Mouse (Mus musculus) lung, postnatal 25 days (tissue): ENCODE results near the gene Rapgef4.

ENCODE experiments used
- DNase-seq: peaks from one replicate; pipeline ENCODE4 v3.0.0; 2022; ENCODE audit warnings: low spot score

Rapgef4 gene

DNA sequence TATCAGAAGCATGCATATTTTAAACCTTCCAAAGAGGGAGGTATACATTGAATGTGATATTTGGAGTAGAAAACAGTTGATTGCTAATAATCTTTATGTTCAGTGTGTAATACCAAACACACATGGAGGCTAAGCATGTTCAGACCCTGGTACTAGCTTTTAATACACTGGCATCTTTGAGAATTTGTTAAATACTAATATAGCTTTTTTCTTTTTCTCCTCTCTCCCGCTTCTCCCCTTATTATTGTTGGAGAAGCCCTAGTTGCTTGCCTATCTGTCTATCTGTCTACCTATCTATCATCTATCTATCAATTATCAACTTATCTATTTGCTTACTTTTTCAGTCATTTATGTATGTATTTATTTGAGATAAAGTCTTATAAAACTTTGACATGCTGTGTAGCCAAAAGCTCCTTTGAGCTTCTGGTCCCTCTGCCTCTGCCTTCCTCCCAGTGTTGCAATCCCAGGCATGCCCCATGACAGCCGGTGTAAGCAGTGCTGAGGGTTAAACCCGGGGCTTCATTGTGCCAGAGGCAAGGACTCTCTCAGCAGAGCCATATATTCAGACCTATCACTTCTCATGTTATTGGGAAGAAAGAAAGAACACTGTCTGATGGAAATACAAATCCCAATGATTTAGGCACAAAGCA is 96.6 kb downstream of the Rapgef4 start:
- DNase-seq, result no peak

DNA sequence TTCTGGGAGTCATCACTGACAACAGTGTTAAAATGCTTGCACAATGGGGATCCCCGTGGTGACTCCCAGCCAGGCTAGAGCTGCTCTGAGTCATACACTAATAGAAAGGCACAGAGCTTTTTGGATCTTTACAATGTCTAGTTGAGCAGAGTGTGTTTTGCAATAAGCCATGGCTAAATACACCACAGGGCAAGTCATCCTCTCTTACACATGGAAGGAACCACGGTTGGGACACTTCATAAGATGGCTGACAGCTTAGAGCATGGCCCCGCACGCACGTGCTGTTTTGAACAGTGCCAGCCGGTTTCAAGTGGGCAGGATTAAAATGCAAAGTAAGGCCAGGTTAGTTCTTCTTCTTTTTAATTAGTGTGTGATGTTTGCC is 97.1 kb downstream of the Rapgef4 start:
- DNase-seq, result no peak

DNA sequence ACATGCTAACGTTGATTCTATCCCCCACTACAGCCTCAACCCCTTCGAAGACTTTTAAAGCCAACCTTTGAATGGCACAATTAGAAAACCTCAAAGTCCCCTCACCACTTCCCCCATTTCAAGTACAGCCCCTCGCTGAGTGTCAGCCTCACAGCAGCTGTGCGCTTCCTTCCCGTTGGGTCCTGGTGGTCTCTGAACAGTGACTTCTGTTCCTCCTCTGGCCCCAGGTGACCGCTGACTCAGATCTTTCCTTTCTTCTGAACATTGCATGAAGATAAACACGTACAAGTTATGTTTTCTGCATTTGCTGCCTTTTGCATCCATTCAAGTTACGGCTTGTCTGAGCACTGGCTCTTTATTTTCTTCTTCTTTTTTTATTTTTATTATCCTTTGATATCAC is 98.1 kb downstream of the Rapgef4 start:
- DNase-seq, result no peak

DNA sequence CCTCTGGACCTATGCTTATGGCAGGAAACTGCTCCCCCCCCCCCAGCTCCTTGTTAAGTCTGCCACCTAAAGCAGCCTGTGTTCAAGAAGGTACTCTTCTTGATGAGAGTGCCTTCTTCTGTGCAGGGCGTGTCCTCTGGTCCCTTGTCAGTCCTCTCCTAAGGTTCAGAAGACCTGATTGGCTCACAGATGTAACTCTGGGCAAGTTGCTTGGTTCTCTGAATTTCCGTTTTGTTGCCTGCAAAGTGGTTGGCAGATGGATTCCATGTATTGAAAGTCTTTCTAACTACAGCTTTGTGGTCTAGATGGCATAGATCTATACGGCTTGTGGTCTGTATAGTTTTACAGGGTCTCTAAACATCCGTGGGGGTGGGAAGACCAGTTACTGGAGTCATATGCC is 101.8 kb downstream of the Rapgef4 start:
- DNase-seq, result no peak

DNA sequence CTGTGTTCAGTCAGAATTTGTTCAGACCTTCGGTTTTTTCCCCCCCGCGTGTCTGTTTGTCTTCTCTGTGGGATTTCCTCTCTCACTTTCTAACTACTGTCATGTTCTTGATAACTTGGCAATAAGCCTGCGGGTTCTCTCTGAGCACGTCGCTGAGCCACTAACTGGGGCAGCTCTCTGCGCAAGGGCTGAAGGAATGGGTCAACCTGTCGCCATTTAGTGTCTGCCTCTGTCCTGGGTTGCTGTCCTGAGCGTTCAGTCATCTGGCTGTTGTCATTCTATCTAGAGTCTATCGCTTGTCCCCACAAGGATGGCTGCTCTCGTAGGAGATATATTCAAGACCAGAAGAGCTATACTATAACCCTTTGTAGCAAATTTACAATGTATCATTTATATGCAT is 107.8 kb downstream of the Rapgef4 start:
- no peak for DNase-seq

DNA sequence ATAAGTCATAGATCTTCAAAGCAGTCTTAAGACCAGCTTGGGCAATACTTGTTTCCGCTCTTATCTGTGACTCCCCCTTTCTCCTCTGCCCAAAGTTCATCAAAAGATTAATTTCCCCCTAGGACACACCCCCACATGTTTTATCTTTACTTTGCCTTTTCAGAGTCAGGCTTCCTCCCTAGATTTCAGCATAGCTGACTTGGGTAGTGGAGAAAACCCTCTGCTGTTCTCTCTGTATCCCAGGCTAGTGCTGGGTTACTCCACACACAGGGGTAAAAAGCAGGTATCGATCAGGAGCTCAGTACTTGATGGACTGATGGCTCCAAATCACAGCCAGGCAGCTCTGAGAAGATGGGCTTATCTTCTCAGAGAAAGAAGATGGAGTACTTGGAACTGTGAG is 109.0 kb downstream of the Rapgef4 start:
- no peak for DNase-seq

DNA sequence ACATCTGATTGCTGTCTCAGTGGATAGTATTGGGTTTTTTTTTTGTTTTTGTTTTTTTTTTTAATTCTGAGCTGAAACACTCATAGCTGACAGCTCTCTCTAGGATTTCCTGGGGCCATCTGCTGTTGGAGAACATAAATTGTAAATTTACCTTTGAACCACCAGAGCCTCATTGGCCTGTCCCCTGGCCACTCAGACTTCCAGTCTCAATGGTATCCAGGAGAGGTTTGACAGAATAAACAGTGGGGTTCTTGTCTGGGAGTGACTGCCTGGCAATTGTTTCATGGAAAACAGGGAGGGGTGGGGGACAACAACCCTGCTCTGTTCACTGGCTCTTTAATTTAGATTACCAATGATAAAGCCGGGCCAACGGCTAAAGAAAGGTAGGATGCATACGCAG is 111.0 kb downstream of the Rapgef4 start:
- no peak for DNase-seq

DNA sequence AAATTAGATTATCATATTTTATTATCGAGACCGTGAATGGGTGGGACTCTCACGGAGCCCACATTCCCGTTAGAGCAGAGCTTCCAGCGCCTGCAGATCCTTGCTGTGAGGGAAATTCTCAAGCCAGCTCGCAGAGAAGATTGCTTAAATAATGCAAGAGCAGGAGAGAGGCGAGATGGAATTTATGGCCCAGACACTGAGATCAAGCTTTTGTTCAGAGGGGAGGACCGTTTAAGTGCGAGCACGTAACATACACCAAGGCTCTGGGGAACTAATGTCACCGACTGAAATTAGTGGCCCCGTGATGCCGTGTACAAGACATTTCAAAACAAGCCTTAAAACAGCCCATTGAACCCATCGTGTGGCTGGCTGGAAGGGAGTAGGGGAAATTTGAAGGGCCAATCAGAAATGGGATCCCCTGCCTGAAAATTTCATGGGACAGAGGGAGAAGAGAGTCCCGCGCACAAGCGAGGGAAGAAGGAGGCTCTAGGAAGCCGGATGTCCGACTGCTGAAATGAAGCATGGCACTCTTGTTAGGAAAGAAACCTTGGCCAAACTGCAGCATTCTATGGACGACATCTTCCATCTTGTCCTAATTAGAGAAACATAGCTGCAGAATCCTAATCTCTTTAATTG is 112.5 kb downstream of the Rapgef4 start:
- DNase-seq, result no peak

DNA sequence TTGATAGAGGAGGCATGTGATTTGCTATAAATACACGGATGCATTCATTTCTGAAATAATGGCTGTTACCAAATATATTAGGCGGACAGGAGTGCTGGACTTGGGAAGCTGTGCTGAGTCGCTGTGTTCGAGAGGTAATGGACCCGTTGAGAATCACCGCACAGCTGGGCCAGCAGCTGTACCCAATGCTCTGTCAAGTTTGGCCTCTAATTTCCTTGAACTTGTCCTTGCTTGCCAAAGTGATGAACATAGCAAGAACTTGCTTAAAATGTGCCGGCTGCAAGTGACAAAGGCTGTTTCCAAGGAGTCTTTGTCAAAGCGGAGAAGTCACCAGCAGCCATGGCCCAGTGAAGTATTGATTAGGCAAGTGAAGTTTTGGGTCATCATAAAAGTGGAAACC is 113.0 kb downstream of the Rapgef4 start:
- DNase-seq, result no peak

DNA sequence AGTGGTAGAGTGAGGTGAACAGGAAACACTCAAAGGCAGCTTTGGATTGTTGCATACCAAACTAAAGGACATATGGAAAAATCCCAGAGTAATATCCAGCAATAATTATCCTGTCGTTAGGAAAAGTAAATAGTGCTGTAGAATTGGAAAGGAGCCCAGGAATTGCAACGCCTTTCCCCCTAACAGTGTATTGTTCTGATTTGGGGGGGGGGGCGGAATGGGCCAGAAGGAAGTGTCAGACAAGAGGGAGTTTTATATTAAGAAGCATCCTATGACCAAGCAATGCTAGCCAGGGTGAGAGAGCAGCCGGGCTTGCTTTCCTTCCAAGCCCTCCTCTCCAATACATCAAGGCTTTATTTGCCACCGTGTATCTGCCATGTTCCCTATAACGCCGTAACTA is 113.4 kb downstream of the Rapgef4 start:
- DNase-seq, result peak; percentile 37

DNA sequence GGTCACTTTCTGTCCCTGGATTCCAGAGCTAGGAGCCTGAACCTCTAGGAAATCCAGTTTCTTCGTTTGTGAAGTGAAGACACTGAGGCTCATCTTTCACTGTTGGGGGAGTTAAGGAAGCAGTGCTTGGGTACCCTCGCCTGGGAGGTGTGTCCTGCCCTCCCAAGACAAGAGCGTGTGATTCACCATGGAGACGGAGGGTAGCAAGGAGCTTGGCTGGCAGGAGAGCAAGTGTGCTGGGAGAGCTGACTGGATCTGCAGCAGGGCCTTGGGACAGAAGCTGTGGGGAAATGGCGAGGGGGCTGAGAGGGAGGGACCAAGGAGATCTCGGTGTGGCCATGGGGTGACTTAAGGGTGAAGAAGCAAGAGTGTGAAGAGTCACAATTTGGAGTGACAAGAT is 114.0 kb downstream of the Rapgef4 start:
- no peak for DNase-seq

DNA sequence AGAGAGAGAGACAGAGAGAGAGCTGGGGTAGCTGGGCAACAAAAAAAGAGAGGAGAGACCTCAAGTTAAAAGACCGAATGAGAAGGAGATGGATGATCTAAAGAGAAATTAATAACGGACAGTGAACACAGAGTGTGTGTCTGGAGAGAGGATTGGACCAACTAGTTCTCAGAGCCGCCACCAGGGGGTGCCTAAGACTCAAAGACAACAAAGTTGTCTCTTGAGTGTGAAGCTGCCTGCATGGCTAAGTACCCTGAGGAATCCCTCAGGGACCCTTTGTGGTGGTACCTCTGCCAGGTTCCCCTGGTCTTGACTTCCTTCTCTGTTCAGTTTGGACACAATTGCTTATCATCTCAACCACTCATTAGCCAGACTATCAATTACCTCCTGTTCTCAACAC is 115.3 kb downstream of the Rapgef4 start:
- peak; percentile 65 for DNase-seq

DNA sequence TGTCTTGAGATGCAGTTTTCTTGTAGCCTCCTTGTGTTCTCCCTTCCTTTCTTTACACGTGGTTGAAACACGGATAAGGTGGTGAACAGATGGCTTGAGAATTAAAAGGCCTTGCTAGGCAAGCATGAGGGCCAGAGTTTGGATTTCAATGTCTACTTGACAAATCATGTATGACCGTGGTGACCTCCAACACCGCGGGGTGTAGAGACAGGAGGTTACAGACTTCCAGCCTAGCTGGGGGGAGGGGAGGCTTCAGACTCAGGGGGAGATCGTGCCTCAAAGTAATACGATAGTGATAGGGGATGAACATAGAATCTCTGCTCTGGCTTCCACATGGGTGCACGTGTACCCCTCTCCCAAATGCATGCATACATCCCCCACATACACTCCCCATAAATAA is 117.3 kb downstream of the Rapgef4 start:
- DNase-seq, result no peak

DNA sequence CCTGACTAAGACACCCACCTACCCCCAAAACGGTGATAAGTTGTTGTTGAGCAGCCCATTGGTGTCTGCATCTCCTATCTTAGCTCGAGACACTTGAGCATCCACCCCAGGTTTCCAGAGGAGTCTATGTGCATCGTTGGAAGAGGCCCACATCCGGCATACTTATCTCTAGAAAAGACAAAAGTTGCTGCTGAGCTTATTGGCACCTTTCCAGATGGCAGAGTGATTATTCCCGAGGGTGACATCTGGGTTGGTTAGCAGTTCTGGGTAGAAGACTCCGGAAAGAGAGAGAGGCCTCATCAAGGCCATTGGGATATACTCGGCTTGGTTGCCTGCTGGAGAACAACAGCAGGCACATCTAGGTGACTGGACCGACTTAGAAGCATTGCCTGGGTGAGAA is 123.6 kb downstream of the Rapgef4 start:
- DNase-seq, result no peak

DNA sequence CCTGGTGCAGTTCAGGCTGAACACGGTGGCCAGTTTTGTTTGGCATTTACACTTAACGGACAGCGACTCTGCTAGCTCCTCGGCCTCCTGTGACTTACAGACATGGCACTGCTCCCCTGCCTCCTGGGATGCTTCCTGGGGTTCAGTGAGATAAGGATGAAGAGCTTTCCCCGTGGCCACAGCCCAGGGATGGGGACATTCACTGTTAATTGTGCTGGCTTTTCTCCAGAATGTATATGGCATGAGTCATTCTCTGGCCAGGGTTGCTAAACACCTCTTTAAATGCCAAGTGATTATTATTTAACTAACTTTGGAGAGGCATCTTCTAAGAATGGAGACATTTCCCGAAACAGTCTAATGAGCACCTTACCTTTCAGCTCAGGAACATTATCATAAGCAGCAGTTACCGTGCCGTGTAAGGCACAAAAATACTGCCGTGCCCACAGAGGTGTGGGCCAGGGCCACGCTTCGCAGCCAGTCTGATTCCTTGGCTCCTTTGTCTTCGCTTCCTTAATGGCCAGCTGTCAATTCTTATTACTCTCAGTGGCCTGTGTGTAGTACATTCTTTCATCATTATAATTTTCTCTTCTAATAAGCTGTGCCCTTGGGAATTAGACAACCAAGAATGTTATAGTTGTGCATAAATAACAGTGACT is 126.6 kb downstream of the Rapgef4 start:
- peak; percentile 35 for DNase-seq

DNA sequence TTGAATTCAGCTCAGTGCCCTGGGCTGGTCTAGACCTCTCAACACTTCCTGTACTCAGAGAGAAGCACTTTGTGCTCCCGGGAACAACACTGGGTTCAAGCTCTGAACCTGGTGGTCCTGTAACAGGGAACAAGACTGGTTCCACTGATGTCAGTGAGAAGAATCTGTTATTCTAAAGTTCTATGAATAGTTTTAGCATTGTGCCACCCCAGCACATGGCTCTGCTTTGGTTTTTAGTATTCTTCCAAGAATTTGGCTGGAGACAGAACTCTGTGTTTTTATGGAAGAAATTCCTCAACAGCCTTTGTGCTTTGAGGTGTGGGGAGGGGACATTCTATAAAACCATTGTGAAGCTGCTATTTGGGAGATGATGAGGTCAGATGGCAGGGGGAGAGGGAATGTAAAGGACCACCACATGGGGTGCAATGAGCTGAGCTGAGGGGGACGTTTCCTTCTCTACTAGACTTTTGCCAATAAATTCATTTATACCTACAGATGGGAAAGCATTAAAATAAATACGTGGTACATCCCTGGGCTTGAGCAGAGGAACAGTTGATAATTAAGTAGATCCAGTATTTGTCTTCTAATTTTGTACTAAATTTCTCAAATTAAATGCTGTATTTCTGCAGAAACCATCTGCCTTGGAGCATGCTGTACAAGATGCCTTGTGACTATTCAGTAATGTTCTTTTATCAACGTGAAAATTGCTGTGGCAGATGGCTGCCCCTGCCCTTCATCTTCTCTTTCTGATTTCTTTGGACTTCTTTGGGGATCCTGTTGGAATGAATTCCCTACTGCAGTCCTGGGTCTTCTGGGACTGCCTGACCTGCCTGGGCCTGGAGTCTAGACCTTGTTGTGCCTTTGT is 127.6 kb downstream of the Rapgef4 start:
- DNase-seq, result no peak

DNA sequence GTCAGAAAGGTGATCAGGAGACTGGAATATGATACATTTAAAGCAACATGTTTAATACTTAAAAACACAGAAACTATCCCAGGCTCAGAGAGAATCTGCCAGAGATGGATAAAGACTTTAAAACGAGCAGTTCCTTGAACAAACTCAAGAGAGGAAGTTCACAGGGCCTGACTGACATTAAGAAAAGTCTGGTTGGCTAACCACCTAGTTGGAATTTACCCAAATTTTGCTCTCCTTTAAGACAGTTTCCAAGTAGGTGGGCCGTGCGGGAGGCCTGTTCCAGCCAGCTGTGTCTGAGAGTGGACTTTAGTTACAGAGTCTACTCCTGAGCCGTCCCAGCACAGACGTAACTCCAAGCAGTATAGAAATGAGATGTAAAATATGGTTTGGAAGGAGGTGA is 129.4 kb downstream of the Rapgef4 start:
- DNase-seq, result no peak

DNA sequence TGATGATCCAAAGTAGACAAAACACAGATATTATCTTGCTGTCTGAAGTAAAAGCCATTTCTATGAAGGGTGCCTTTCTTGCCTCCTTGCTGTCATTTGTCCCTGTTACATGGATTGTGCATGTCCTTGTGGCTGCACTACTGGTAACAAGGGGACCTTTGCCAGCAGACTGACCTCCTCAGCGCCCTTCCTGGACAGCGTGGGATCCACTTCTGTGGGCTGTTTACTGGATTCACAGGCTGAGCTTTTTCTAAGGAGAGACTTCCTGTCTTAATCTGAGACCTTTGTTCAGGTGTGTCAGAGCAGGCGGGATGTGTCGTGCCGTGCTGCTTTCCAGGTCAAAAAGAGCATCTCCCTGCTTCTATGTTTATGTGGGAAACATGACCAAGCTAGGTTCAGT is 132.7 kb downstream of the Rapgef4 start:
- no peak for DNase-seq

DNA sequence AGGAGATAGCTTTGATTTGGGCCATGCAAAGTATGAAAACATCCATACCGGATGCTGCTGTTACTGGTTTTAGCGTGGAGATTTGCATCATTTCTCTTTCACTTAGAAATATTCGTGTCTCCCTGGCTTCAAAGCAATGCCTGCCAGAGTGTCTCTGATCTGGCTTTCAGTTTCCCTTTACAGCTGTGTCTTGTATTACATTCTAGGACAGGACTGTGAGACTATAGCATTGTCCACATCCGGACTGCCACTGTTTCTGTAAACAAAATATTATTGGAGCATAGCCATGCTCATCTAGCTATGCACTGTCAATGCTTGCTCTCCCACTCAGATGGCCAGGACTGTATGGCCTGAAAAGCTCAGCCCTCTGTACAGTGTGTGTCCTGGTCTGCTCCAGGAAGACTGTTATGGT is 133.1 kb downstream of the Rapgef4 start:
- DNase-seq, result peak; percentile 53

DNA sequence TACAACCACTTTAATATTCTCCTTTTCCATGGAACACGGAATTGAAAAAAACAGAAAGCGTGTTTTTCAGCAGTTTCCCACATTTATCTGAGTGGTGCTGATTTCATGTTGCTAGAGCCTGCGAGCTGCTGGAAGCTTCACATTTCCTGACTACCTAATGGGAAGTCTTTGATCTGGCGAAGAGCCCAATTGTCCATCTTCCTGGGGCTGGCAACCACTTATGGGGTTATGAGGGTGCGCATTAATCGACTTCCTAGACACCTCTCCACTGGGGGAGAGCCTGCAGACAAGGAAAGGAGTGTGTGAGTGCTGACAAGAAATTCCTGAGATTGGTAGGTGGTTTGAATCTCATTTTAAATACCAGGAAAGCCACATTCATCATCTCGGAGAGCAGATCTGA is 135.1 kb downstream of the Rapgef4 start:
- no peak for DNase-seq

DNA sequence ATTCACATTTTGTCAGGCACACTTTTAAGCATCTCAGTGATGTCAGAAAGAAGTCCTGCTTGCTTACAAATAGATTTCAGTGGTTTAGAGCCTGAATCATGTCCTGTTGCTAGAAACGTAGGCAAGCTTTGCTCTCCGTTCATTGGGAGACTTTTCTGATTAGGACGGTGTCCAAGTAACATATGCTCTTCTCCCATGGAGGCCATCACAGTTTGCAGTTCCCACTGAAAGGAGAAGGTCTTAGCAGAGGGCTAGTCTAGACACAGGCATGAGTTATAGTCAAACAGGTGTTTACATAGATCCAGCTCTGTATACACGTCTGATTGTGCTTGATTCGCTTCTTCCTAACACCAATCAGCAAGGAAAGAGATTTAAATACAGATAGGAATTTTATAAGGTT is 135.7 kb downstream of the Rapgef4 start:
- DNase-seq, result no peak

DNA sequence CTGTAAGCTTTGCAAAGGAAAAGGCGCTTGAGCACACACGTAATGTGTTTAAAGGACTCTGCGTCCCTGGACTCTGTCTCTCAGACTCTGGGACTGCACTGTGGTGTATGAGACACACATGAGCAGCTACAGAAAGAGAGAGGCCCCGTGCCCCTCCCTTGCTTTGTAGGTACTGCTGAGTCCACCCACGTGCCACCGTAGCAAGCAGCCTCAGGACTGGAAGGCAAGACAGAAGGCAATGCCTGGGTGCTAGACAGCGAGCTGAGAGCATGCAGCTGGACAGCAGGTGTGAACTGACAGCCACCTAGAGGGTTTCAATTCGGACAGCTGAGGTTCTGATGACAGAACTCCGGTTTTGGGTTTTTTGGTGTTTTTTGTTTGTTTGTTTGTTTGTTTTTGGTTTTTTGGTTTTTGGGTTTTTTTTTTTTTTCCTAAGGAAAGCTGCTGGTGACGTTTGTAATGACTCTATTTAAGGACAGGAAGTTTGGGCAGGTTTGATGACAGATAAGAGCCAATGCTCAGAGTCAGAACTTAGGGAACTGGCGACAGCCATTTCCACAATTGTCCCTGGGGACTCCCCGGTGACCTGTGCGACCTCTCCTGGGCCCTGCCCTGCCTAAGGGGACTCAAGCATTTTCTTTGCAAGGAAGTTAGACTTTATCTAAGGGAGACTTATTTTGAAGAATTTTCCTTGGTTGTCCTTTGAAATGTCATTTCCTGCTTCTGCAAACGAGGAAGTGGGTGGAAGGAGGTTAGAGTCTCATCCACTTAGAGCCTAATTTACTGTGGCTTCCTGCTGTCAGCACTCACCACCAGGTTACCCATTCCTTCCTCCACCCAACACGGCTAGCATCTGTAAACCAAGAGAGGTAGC is 136.3 kb downstream of the Rapgef4 start:
- peak; percentile 29 for DNase-seq
